Mouse (Mus musculus) B cell, adult 2 months (primary cell): ENCODE results near the gene Zfp827.
"Not testable (repeated sequence)": the region's sequence is repeated elsewhere in the genome, so short reads cannot be mapped to it uniquely, and the experiment has no call there.

Experiments
- DNase-seq, 2 experiments: peaks; one replicate each; pipeline ENCODE4 v3.0.0; 2022

Zfp827 gene

GRCm38 (mm10) chr8:79113533-79113932 is 85.3 kb downstream of the Zfp827 start:
- no peak for DNase-seq

GRCm38 (mm10) chr8:79114561-79114960 is 86.3 kb downstream of the Zfp827 start:
- DNase-seq = no peak

GRCm38 (mm10) chr8:79116436-79116835 is 88.2 kb downstream of the Zfp827 start:
- DNase-seq = no peak

GRCm38 (mm10) chr8:79117711-79118110 is 89.5 kb downstream of the Zfp827 start:
- no peak for DNase-seq

- no peak for DNase-seq
Measured at GRCm38 (mm10) chr8:79121614-79122013, 93.4 kb downstream of the Zfp827 start.

- no peak for DNase-seq
Measured at GRCm38 (mm10) chr8:79124231-79124630, 96.0 kb downstream of the Zfp827 start.

GRCm38 (mm10) chr8:79127211-79127816 is 99.1 kb downstream of the Zfp827 start:
- DNase-seq = no peak

GRCm38 (mm10) chr8:79128534-79128933 is 100.3 kb downstream of the Zfp827 start:
- not testable (repeated sequence) for DNase-seq

- no peak for DNase-seq
Measured at GRCm38 (mm10) chr8:79139614-79140013, 111.4 kb downstream of the Zfp827 start.

- no peak for DNase-seq
Measured at GRCm38 (mm10) chr8:79140981-79141380, 112.7 kb downstream of the Zfp827 start.

- DNase-seq = no peak
Measured at GRCm38 (mm10) chr8:79141592-79141991, 113.4 kb downstream of the Zfp827 start.

GRCm38 (mm10) chr8:79143729-79144128 is 115.5 kb downstream of the Zfp827 start:
- peak in 1 of 2 experiments; percentile 3 for DNase-seq

GRCm38 (mm10) chr8:79145210-79145609 is 117.0 kb downstream of the Zfp827 start:
- no peak for DNase-seq

- no peak for DNase-seq
Measured at GRCm38 (mm10) chr8:79145626-79146025, 117.4 kb downstream of the Zfp827 start.

- DNase-seq = no peak
Measured at GRCm38 (mm10) chr8:79148799-79149198, 120.6 kb downstream of the Zfp827 start.

GRCm38 (mm10) chr8:79149880-79150279 is 121.6 kb downstream of the Zfp827 start:
- no peak for DNase-seq

GRCm38 (mm10) chr8:79150544-79151192 is 122.4 kb downstream of the Zfp827 start:
- no peak for DNase-seq

- DNase-seq = no peak
Measured at GRCm38 (mm10) chr8:79151644-79152043, 123.4 kb downstream of the Zfp827 start.

GRCm38 (mm10) chr8:79153201-79153600 is 125.0 kb downstream of the Zfp827 start:
- DNase-seq = no peak

- DNase-seq = no peak
Measured at GRCm38 (mm10) chr8:79153637-79154036, 125.4 kb downstream of the Zfp827 start.

- DNase-seq = no peak
Measured at GRCm38 (mm10) chr8:79155556-79156161, 127.4 kb downstream of the Zfp827 start.

GRCm38 (mm10) chr8:79157366-79157765 is 129.1 kb downstream of the Zfp827 start:
- no peak for DNase-seq

- no peak for DNase-seq
Measured at GRCm38 (mm10) chr8:79158357-79158756, 130.1 kb downstream of the Zfp827 start.

- peak; percentile 31 to 34 for DNase-seq
Measured at GRCm38 (mm10) chr8:79159397-79159796, 131.2 kb downstream of the Zfp827 start.
